Mouse (Mus musculus): ENCODE data around the gene Tmem167.
"Not testable (repeated sequence)": the region's sequence is repeated elsewhere in the genome, so short reads cannot be mapped to it uniquely, and the experiment has no call there.

The Tmem167 gene

DNA sequence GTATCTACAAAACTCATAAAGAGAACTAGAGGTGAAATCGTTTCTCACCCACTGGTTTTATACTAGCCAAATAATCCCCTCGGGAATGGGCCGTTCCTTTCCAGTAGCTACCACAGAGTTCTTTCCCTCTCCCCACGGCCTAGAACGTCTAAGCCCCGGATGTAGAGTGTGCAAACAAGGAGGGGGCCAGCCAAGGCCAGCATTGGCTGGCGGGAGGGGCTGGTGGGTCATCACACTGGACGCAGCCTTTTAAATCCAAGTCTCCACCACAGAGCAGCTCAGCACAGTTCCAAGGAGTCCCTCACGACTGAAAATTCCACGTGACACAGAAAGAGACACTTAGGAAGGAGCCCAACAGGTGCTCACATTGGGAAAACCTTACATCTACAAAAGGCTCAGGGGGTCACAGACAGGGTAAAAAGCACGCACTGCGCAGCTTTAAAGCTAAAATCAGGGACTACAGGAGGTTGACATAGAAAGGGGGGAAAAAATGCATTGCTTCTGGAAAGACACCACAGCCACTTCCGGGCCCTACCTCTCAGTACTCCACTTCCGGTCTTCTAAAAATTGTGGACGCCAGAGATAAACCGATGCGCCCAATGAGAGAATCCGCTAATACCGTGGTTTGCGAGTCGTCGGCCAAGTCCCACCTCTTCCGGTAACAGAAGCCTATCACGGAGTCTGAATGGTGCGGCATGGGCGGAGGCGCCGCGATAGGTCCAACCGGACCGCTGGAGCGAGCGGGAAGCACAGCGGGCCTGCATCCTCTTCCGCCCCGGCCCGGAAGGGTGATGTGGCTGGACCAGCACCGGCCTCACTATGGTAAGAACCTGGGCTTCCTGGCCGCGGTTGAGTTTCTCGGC, at the start of gene Tmem167, which contains the start of gene Xrcc4:
TSS of gene Tmem167 (plus strand) at position 162 of the 863 bp plus-strand sequence.
TSS of gene Xrcc4 (minus strand) at position 647 of the 863 bp plus-strand sequence.
- DNase-seq, result peak; percentile 90

DNA sequence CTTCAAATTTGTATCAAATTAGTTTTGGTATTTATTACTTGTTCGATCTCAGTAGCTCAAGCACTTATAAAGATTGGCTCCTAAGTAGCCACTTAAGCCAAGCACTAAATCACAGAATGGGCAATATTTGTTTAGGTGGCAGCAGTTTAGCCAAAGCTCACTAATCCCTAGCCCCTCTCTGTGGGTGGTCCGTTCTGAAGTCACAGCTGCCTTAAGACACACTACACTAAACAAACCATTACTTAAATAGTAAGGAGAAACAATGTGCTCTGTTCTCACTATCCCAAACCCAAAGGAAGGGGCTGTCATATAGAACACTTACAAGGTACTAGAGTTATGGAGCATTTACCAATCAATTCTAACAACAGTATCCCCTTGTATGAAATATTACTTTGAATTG, 49.3 kb upstream of the Tmem167 start:
- no peak for DNase-seq

DNA sequence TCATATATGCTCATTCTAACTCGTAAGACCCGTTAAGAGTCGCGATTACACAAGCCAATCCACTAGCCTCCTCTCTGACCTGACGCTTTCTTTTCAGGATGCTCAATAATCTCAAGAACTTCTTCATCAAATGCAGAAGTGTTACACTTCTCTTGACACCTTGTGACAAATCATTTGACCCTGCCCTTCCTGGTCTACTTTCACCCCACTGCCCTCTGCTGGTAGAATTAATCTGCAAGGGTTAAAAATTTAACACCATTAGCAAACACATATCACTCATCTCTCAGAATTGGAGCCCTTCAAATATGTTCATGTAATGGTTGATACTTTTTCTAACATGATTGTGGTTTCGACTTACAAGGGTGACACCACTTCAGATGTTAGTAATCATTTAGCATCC, 37.2 kb upstream of the Tmem167 start:
- no peak for DNase-seq

DNA sequence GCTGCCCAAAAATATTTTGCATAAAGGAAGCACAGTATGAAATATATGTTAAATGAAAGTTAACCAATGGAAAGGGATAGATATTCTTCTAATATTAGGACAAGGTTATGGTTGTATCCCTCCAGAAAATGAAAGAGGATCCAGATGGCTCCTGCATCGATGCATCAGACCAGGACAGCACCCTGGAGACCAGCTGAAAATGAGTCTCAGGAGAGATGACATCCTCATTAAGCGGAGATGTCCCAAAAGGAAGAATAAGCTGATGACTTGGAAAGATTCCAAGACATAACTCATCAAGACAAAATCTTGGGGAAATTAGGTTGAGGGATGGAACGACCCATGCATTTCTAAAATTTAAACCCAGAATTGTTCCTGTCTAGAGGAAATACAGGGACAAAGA, 36.5 kb upstream of the Tmem167 start:
- no peak for DNase-seq

DNA sequence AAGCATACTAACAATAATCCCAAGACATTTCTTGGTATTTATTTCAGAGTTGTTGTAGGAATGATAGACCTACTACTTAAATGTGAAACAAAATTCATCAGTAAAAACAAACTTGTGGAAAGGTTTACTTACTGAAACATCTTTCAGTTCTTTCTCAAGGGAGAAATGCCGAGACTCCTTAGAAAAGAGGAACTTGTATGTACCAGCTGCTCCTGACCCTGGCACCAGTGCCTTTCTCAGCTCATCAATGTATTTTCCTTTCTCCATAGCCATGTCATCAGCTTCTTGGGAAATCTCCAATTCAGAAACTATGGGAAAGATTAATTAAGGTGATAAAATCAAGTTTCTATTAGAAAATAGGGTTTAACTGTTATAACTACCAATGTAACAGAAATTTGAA, 27.0 kb upstream of the Tmem167 start:
- DNase-seq, result no peak

DNA sequence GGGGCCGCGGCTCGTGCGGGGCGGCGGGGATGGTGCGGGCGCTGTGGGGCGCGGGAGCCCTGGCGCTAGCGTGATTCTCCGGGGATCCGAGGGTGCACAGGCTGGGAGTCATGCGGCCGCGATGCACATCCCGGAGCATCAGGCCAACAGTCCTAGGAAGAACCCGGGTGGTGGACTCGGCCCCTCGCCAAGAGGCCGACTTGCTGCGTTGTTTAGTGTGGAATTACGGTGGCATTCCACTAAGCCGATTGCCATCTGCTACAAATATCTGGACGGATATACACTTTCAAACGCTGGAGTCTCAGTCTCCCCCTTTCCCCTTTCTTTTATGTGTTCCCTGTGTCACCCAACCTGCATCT, 881 bp downstream of the Tmem167 start:
- DNase-seq, result no peak

DNA sequence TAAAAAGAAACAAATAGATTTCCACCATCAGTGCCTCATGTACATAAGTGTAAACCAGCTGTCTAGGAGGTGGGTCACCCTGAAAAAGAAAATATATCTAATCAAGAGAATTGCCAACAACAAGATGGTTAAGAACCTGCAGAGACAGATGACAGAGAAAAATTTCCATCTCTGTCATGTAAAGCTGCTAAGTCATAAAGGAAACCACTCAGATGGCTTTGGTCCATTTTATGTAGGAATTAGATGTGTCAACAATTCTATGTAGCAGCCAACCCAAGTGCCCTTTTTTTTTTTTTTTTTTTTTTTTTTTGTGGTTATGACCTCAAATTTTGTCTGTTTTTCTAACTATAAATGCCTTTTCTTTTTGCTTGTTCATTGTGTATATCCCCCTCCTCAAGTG, 12.6 kb downstream of the Tmem167 start:
- no peak for DNase-seq

DNA sequence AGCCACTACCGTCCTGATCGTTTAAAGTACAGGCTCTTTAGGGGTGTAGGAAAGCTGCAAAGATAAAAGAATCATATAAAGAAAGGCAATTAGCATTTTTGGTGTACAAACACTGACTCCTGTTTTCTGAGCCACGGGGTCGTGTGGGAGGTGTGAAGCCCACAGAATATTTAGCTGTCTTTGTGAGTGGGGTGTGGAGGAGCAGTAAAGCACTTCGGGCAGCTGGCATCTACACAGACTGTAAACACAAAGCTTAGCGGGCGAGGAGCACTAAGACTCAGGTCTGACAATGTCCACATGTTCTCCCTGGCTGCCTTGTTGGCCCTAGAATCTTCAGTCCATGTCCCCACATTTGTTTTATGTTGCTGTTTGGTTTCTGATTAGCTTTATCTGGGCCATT, 17.2 kb downstream of the Tmem167 start:
- DNase-seq, result no peak

DNA sequence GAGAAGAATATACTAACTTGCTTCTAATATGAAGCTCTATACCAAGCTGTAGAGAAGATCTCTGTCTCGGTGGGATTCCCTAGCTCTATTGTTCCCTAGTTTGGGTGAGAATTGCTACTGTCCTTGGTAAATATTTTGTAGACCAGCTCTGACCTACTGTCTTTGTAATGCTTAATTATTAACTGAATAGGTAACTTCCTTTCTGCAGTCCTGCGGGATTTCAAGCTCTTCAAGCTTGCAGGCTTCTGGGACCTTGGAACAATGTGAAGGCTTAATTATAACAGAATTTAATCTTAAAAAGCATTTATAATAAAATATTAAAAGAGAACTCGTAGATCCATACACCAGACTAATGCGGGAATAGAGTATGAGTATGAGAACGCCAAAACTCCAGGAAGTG, 19.8 kb downstream of the Tmem167 start:
- not testable (repeated sequence) for DNase-seq

DNA sequence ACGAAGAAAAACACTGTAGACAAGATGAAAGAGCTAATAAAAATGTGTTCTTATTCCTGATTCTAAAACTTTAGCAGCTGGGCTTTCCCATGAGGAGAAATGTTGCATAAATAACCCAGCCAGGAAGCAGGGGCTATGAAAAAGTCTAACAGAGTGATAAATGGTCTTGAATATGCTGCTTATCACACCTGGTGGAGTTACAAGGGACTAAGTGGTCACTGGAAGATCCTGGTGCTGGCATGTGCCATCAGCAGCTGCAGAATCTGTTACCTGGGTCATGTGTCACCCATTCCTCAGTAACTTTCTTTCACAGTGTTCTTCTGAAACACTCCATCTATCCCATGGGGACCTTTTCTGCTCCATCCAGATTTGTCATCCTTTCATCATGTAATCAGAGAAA, 22.8 kb downstream of the Tmem167 start:
- DNase-seq, result no peak

DNA sequence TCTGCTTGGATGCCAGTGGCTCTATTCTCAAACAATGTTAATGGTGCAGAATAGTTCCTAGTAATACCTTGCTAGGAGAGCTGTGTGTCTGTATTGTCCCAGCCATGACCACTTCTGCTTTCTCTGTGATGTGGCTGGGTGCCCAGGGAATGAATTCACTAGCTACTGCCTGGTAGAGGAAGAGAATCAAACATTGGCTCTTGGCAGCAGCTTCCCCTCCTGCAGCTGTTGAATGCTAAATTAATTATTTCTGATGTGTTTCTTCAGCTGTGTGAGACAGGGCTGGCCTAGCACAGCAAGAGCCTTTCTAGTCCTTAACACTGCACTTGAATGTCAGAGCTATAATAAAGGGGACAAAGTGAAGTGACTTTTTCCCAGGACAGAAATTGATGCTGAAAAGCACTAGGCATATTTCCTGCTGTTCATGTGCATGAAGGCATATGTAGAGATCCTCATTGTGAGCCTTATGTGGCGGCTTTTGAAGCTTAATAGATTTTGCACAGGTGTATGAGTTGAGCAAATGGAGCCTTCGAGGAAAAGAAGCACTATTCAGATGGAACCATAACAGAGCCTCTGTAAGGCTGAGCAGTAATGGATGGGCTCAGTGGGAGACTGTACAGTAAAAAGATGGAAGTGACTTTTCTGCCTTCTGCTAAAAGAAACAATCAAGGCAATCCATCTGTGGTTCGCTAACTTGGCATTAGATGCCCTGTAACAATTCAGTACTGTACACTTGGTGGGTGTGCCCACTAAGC, 47.4 kb downstream of the Tmem167 start:
- DNase-seq, result peak; percentile 55

DNA sequence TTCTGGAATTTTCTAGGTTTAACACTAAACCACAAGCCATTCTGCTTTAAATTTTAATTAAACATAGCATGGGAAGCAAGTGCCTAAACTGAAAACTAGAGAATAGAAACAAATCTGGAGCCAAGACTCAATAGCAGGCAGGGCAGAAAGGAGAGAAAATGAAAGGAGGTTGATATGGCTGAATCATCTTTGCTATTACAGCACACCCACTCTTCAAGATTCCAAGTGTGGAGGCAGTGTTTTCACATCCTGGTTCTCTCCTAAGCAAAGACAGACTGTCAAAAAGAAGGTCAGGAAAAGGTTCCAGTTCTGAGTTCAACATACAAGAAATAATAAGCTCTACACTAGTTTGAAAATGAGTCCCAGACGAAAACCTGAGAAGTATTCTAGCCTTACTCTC, 52.8 kb downstream of the Tmem167 start:
- DNase-seq, result no peak

DNA sequence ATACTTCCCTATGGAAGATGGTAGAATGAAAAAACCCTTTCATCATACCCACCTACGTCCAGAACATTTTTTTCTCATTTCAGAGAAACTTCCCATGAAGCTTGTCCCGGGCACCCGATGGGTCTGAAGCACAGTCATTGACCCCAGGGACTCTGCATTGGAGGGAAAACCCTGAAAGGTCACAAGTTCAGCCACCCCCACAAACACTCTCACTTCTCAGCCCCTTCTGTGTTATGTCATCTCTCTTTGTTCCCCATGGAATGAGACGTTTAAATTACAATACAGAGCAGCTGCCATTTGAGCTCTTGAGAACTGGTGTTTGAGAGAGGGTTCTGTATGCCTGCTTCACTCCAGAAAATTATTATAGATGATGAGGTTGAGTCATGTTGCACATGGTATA, 54.3 kb downstream of the Tmem167 start:
- no peak for DNase-seq

DNA sequence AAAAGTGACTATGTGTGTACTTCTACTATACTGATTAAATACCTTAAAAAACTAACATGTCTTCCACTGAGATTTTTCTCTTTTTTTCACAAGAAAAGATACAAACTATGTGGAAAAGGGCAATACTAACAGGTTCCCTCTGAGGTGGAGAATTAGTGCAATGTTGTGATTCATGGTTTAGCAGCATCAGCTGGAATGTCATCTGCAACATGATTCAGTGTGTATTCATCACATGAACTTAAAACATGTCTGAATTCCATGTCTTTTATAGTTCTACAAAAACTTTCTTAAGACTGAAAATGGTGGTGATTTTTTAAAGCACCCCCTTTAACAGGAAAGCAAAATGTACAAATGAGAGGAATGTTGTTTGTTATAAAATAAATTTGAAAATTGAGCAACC, 63.0 kb downstream of the Tmem167 start:
- no peak for DNase-seq

DNA sequence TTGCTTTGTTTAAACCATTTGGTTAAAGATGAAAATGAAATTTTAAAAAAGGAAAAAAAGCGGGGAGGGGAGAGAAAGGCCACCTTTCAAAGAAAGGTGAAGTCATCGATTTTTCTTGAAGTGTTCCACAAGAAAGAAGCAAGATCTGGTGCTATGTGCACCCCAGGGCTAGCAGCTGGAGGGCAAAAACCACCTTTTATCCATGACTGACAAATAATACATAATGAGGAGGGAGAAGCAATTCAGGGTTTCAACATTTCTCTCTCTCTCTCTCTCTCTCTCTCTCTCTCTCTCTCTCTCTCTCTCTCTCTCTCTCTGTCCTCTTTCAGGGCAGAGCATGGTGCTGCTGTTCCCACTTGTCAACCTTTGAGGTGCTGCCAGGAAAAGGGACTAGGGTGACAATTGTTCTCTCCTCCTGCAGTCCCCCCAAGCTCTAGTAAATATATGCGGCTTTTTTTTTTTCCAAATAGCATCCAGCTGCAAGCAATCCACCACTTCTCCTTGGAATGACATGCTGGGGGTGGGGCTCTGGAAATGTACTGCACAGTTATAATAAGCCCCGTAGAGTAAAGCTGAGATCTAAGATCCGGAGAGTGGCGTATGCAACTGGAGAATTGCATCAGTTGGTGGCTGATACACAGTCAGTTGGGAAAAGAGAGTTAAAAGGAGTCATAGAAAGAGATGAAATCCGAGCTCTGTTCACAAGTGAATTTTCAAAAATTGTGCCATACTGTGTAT, 63.8 kb downstream of the Tmem167 start:
- DNase-seq, result no peak

DNA sequence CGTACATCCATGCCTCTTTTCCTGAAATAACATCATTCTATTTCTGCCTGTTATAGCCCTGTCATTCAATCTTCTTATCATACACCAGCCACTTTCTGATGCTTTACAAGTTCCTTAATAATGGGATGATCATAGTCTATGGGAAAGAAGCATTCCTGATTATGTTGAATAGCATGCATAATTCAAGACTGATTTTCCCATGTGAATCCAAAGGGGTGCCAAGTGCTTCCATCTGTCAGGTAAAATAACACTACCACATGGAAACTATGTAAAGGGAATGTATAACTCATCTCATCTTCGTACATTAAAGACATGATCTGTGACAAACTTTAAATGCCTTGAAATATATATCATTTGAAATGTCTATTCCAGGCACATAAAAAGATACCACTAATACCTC, 75.2 kb downstream of the Tmem167 start:
- no peak for DNase-seq

DNA sequence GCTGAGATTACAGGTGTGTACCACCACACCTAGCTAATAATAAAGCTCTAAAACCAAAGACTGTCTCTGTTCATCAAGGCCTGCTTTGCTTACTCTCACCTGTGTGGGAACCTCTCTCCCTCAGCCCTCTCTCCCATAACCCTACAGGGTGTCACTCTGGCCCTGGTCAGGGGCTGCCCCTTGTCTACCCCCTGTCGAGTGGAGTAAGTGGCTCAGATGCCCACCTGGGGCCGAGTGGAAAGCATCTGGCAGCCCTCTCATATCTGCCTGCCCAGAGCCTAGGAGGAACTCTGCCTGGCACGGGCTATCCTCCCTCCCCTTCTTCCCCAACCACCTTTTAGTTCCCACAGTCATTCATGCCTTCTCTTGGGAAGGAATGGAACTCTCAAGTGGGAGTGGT, 78.1 kb downstream of the Tmem167 start:
- no peak for DNase-seq

DNA sequence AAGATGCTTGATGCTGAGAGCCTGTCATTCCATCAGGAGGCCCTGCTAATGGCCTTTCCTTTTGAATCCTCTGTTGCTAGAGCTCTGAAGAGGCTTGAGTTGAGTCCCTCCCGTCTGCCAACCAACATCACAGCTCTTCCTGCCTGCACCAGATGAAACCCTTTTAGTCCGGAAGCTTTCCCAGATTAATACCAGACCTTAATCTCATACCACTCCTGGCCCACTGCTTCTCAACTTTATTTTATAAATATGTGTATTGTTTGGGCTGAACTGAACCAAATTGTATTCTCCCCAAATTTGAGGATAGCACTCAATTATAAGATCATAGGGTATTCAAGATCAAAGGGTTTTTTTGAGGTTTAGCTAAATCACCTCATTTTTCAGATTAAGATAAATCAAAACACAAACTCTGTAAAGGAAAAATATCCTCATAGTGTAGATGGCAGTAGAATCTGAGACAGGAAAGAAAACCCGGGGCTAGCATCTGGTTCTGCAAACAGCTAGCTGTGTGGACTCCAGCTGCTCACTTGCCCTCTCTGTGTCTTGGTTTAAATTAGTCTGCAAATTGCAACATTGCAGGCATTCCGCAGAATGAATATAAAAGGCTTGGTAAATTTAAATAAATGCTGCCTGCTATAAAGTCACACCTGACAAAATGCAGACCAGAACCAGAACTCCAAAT, 81.3 kb downstream of the Tmem167 start:
- DNase-seq, result no peak

DNA sequence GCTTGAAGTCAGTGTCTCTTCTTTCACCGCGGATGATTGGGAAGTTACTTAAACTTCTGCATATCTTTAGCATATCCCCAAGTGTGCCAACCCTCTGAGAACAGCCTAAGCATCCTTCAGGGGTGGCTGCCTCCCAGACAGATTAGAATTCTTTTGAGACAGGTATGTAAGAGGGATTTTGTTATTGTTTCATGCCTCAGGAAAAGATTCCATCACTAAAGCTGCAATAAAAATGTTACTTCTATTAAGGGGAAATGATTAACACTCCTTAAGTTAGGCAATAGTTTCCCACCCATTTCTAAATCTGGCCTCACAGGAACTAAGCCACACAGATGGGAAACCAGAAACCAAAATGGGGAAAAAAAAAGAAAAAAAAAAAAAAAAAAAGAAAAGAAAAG, 81.9 kb downstream of the Tmem167 start:
- no peak for DNase-seq

DNA sequence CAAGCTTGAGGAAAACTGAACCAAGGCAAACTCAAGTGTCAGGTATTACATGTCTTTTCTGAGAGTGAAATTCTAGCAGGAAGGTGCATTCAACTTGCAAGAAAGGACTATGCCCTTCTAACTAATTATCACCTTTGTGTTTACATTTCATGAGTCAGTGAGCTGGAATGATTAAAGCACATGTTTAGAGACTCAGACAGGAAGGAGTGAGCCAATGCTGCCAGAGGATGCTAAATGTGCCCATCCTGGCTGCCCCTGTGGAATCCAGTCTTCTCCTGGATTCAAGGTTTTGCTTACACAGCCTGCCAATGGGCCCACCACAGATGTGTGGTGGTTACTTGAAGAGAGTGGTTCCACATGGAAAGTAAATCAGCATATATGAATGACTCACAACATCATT, 82.5 kb downstream of the Tmem167 start:
- no peak for DNase-seq

DNA sequence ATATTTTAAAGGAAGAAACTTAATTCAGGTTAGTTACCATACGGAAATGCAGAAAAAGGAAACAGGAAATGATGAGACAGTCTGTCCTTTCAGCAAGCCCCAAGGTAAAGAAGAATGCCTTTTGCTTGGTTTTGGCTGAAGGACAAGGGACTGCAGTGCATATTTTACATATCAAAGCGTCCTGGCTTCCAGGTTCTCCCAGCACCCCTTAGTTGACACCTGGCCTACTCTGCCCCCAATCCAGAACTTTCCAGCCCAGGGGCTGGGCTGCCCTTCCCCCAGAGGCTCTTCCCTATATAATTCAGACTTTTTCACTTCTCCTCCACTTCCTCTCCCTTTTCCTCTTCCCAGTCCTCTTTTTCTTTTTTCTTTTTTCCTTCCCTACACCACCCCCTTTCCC, 86.7 kb downstream of the Tmem167 start:
- DNase-seq, result no peak

DNA sequence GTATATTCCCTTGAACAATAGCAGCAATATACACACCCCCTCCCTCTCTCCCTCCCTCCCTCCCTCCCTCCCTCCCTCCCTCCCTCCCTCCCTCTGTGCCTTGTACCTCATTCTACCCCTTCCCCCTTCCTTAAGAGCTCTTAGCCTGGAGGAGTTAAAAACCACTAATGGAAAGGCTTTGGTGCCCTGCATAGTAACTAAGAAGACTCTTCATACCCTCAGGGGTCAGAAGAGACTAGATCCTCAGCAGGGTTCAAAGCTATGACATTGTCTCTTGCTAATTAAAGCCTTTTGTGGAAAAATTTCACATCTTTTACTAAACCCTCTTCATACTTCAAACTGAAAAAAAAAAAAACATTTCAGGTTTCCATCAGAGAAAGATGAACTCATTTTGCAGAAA, 93.3 kb downstream of the Tmem167 start:
- no peak for DNase-seq

DNA sequence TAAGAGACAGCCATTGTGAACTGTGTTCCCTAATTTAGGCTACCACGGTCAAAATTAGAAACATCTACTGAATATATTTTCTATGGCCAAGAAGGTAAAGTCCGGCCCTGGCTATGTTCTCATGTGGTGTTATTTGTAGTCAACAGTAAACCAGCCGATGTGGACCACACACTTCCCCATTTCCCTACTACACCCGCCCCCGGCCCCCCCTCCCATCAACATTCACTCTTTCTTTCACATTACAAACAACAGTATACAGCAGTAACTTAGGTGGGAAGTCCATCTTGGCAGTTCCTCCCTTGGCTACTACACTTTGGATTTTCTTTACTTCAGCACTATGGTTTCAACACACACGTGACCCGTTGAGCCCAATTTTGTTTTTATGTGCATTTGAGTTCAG, 94.6 kb downstream of the Tmem167 start:
- DNase-seq, result no peak
